Mouse (Mus musculus): ENCODE results near the gene Papss1.
A peak's percentile ranks its signal among the peaks of the same experiment; 100 is the strongest.
"Not testable (repeated sequence)": the region's sequence is repeated elsewhere in the genome, so short reads cannot be mapped to it uniquely, and the experiment has no call there.

Gene Papss1

DNA sequence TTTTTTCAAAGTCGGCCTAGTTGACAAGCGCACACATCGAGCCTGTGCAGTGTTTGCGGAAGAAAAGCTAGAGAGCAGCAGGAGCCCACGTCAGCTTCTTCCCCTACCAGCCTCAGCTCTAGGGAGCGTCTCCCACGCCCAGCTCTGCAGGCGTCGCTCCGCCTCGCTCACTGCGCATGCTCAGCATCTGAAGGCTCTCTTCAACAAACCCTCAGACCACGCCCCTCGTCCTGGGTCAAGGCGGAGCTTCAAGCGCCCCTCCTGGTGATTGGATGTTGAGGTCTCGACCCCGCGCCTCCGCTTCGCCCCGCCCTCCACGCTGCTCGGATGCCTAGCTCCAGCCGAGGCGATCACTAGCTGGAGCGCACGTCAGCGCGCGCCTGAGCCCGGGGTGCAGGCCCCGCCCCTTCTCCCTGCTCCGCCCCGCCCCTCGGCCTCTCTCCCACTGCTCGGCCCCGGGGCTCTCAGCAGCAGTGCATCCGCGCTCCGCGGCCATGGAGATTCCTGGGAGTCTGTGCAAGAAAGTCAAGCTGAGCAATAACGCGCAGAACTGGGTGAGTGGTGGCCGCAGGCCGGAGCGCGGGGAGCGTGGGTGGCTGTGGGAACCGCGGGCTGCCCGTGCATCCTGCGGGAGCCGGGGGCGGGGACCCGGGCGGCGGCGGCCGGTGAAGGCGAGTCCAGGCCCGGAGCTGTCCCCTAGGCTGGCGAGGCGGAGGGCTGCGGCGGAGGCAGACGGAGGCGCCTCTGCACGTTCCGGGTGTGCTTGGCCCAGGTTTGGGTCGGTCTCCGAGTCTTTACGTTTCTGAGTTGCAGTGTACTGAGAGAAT, at the start of gene Papss1:
Papss1 (plus strand) TSS at position 339 of the 827 bp plus-strand sequence.
- peak; percentile 99 for DNase-seq (ENCODE audit: low read depth, low spot score)

- DNase-seq (ENCODE audit: low read depth, low spot score), result no peak
Measured at GRCm38 (mm10) chr3:131516332-131516999, 48.1 kb upstream of the Papss1 start.

DNA sequence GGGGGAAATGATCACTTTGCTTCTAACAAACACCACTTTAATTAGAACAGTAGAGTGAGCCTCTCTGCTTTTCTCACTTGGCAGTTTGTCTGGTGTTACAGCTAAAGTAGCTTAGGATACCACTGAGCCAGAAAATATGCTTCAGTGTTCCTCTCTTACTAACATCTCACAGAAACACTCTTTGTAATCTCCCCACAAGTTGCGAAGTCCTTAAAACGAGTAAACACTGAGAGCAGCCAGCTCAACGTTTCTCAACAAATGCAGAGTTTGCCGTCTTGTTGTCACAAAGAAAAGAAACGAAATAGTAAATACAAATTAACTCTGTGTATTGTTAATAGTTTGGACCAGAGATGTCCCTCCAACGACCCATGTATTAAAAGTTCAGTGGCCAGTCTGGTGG, 46.8 kb upstream of the Papss1 start:
- no peak for DNase-seq (ENCODE audit: low read depth, low spot score)

DNA sequence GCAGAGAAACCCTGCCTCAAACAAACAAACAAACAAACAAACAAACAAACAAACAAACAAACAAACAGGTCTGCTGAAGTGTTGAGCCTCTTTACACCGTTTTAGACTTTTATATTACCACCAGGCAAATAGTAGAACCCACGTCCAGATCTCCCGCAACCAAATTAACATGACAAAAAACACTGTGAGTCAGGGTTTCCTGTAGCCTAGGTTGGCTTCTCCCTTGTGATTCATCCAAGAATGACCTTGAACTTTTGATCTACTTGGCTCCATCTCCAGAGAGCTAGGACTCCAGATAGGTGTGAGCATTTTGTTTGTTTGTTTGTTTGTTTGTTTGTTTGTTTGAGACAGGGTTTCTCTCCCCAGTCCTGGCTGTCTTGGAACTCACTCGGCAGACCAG, 43.4 kb upstream of the Papss1 start:
- DNase-seq (ENCODE audit: low read depth, low spot score), result peak; percentile 91

DNA sequence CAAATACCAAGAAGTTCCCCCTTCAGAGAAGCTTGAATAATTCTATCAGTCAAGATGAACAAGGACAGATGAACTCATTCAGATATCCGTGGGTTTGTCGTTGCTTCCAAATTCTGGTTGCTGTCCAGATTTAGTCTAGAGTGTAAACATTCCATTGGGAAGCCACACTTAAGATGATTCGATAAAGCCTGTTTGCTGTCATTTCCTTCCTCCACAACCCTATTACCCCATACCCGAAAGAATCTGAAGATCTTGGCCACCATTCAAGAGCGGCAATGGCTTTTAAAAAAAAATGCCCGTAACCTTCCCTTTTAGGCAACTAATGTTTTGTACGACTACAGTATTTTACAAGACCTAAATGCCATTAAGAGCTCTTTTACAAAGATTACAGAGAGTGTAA, 42.3 kb upstream of the Papss1 start:
- no peak for DNase-seq (ENCODE audit: low read depth, low spot score)

DNA sequence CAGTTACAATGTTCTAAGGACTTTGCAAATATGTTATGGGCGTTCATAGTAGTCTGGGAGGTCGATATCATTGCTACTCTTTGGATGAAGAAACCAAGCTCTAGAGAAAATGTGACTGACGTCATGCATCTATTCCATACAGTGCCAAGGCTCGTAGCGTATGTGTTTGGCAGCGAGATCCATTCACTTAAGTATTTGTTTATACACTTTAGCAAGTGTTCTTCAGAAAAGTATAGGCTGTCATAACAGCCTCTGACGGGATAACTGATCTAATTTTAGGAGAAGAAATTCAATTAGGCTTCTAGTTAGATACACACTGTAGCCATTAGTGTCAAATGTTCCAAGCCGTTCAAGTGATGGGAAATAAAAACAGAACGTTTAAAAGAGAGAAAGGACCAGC, 40.8 kb upstream of the Papss1 start:
- DNase-seq (ENCODE audit: low read depth, low spot score), result no peak

DNA sequence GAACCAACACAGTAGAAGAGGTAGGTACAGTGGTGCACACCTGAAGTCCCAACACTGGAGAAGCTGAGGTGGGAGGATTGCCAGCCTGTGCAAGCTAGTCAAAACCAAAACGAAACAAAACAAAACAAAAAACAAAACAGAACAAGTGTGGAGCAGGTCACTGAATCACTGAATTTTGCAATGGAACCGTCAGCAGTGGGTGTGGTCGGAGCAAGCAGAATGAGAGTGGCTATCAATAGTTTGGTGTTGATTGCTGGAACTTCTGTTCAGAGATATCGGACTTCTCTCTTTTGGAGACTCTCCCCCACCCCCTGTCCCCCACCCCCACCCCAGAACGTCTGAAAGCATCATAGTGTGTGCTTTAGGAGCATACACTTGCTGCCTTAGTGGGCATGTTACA, 40.4 kb upstream of the Papss1 start:
- DNase-seq (ENCODE audit: low read depth, low spot score), result no peak

DNA sequence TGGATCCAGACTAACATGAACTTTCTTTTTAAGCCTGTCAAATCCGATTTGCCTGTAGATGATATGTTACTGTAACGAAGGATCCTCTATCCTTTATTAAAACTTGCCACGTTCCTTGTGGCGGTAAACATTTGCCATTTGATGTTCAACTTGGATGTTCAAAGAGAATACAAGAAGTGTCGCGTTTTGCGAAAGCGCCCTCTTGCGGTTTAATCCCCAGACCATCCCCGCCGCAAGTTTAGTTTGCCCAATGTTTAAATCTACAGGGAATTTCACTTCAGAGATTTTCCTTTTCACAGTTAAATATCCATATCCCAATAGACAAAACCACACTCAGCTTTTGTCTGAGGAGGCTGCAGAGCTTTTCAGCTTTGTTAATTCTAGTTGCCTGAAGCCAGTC, 39.8 kb upstream of the Papss1 start:
- peak; percentile 49 for DNase-seq (ENCODE audit: low read depth, low spot score)

GRCm38 (mm10) chr3:131525229-131525628, 39.3 kb upstream of the Papss1 start:
- DNase-seq (ENCODE audit: low read depth, low spot score), result no peak

DNA sequence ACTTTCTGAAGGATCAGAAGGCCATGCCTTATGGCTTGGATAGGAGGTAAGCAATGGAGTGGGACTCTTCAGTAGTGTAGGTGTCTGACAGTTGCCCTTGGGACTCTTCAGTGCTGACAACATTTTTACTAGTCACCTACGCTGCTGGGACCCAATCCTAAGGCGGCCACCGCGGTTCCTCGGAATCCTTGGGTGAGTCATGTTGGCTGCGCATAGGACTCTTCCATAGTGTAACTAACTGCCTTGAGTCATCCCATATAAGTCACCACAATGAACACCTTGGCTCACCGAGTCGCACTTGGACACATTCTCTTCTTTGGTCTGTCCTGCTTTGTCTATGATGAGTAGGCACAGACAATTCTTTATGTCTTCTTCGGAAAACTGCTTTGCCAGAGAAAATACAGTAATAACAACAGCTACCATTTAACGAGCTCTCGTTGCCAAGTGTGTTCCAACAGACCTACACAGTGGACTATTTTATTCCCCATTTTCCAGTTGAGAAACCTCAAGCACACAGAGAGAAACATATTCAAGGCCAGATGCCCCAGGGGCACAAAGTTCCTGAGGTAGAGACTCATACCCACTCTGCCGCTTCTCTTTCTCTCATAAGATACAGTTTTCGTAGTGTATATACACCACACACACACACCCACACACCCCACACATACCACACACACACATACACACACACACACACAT, 23.2 kb upstream of the Papss1 start:
- no peak for DNase-seq (ENCODE audit: low read depth, low spot score)

GRCm38 (mm10) chr3:131547562-131547961, 17.0 kb upstream of the Papss1 start:
- DNase-seq (ENCODE audit: low read depth, low spot score), result not testable (repeated sequence)

DNA sequence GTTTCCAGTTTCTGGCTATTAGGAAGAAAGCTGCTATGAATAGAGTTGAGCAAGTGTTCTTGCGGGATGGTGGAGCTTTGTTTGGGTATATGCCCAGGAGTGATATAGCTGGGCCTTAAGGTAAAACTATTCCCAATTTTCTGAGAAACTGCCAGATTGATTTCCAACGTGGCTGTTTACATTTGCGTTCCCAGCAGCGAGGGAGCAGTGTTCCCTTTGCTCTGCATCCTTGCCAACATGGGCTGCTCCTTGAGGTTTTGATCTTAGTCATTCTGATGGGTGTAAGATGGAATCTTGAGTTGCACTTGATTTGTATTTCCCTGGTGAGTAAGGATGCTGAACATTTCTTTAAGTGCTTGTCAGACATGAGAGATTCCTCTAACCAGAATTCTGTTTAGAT, 14.5 kb upstream of the Papss1 start:
- no peak for DNase-seq (ENCODE audit: low read depth, low spot score)

DNA sequence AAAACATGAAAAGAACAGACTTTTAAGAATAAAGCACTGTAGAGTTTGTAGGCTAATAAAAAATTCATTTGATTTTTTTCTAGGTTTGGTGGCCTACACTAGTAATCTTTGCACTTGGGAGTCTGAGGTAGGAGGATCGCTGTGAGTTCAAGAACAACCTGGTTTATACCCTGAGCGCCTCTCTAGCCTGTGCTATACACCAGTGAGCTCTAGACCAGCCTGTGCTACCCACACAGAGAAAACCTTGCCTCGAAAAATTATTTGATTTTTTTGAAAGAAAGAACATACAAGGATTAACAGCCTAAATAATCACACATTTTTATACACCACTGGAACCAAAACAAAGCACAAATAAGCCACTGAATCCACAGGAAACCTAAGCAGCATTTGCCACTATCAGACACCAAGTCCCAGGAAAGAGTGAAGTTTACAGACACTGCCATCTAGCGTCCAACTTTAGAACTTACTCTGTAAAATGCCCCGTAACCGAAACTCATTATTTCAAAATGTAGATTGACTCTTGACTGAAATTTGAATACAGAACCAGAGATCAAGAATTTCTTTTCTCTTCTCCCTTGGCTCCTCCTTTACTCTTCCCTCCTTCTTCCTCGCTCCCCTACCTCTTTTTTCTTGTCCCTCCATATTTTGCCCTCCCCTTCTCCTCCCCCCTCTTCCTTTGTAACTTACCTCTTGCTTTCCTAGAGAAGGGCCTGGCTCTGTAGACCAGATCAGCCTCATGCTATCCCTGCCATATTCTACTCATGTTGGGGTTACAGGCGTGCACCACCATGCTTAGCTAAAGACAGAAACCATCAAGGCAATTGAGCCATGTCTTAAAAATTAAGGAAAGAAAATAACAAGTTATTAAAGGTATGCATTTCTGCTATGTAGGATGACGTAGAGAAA, 12.0 kb upstream of the Papss1 start:
- DNase-seq (ENCODE audit: low read depth, low spot score), result peak; percentile 59

GRCm38 (mm10) chr3:131555771-131556170, 8.8 kb upstream of the Papss1 start:
- DNase-seq (ENCODE audit: low read depth, low spot score), result no peak

GRCm38 (mm10) chr3:131561591-131561990, 3.0 kb upstream of the Papss1 start:
- DNase-seq (ENCODE audit: low read depth, low spot score), result no peak

- DNase-seq (ENCODE audit: low read depth, low spot score), result no peak
Measured at GRCm38 (mm10) chr3:131565257-131565610, 666 bp downstream of the Papss1 start.

DNA sequence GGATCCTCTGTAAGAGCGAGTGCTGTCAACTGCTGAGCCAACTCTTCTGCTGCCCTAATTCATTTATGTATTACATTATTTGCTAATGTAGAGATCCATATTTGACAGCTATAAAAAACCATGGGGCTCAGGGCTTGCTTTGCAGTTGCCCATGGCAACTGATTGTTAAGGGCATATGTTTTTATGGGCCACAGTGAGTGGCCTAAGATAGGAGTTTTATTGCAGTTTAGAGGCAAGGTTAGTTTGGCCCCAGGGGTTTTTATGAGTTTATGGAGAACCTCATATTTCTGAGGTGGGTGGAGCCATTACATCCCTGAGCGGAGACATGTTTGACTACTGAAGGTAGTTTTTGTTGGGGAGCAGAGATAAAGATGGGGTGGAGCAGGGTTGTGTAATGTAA, 1.7 kb downstream of the Papss1 start:
- no peak for DNase-seq (ENCODE audit: low read depth, low spot score)

- DNase-seq (ENCODE audit: low read depth, low spot score), result no peak
Measured at GRCm38 (mm10) chr3:131570506-131570905, 5.9 kb downstream of the Papss1 start.

DNA sequence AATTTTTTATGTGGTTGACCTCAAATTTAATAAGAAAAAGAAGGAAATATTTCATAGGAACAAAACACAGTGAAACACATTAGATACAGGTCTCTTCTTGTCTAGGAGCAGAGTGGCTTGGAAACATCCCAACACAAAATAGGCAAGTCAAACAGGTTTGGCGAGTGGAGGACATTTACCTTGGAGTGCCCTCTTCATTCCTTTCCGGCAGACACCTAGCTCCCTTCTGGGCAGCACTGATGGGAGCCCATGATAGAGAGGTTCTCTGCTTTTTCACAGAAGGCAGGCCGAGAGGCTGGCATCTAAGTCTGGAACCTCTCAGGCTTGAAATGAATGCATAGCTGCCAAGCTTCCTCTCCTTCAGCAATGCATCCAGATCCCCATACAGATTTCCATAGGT, 9.0 kb downstream of the Papss1 start:
- no peak for DNase-seq (ENCODE audit: low read depth, low spot score)

GRCm38 (mm10) chr3:131578434-131579104, 14.0 kb downstream of the Papss1 start:
- no peak for DNase-seq (ENCODE audit: low read depth, low spot score)

DNA sequence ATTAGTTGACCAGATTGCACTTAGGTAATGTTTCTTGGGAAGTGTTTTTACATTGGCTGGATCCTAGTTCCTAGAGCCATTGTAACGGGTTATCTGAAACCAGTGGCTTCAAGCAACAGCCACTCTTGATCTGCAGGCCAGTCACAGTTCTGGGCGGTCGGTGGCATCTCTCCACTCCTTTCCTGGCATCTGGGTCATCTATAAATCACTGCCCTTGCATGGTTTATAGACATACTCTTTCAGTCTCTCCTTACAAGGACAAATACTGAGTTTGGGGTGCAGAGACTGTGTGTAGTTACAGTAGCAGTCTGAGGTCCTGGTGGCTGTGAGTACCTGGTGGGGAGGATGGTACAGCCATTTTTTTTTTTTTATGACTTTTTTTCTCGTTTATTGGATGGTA, 15.5 kb downstream of the Papss1 start:
- DNase-seq (ENCODE audit: low read depth, low spot score), result no peak

Data from R1 (cell line).